Mouse (Mus musculus): ENCODE results near the gene Plod3. TPM values are rescaled to one million over a fixed set of nuclear protein-coding genes. Genes with fewer than 3 reads are reported as not detected.
"Not testable (repeated sequence)": the region's sequence is repeated elsewhere in the genome, so short reads cannot be mapped to it uniquely, and the experiment has no call there.

Gene Plod3
- total and polyA plus RNA-seq, 3 experiments = 56.0 to 62.8 TPM; not detected in 1

DNA sequence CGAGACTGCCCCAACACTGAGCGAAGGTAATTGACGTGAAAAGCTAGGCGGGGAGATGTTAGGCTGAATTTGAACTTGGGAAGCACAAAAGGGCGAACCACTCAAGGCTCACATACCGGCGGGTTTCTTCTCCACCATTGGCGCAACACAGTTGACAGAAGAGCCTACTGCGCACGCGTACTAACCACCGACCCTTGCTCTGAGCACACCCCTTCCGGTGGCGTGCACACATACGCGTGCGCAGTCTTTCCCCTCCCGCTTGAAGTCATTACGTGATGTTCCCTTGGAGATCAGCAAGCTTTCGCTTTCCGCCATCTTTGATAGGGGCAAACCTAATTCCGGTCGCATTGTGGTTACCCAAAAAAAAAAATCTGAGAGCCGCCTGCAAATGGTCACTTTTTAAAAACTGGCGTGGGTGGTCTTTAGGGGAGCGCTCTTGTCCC is at the start of gene Plod3 (continued):
- TF ChIP-seq RCOR1 (IDR thresholded peaks at IDR 0.05; ENCODE audit: low read depth, low read length) = 0 out of 2 replicates have a peak, but pooled peaks have one; percentile 24
- no peak for TF ChIP-seq TAL1 (IDR thresholded peaks at IDR 0.05; ENCODE audit: low read length)
- TF ChIP-seq MAX (IDR thresholded peaks at IDR 0.05; ENCODE audit: low read length) = peak; percentile 49

DNA sequence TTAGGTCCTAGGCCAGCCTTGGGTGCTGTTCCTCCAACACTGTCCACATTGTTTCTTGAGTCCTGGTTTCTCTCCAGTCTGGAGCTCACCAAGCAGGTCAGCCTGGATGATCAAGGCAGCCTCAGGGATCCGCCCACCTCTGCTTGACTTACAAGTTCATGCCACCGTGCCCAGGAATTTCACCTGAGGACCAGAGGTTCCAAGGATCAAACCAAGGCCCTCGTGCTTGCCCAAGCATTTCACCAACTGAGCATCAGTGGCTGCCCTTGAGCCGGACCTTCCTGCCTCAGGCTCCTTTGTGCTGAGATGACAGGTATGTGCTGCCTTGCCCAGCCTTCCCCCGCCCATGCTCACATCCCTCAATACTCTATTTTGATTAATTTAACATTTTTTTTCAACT is 49.2 kb upstream of the Plod3 start:
- no peak overlapping the region for H3K27ac ChIP-seq (ENCODE audit: control insufficient read depth, low read depth, low read length)
- no peak overlapping the region for H3K9ac ChIP-seq (ENCODE audit: control insufficient read depth, low read depth, low read length, poor library complexity, severe bottlenecking)
- no peaks in the 10 kb centered on the region for H3K27me3 ChIP-seq (ENCODE audit: control insufficient read depth in 1 of 2, insufficient read depth in 2 of 2, low read length in 2 of 2)
- no peak for DNase-seq (ENCODE audit: low read depth, low spot score)
- no peaks in the 10 kb centered on the region for H3K9me3 ChIP-seq (replicated peaks; ENCODE audit: insufficient read depth, low read length)
- no peaks in the 10 kb centered on the region; a peak in 2 of 4 replicates for H3K36me3 ChIP-seq (ENCODE audit: control insufficient read depth in 1 of 2, insufficient read depth in 2 of 2, low read length in 2 of 2)
- no peaks in the 10 kb centered on the region for H3K4me1 ChIP-seq (ENCODE audit: control insufficient read depth in 1 of 2, insufficient read depth in 2 of 2, low read length in 2 of 2)
- TF ChIP-seq ZC3H11A (IDR thresholded peaks at IDR 0.05; ENCODE audit: low read depth, low read length) (no peak), ZMIZ1 (IDR thresholded peaks at IDR 0.05; ENCODE audit: low read depth, low read length) (no peak), NELFE (IDR thresholded peaks at IDR 0.05; ENCODE audit: low read depth, low read length) (no peak), ZKSCAN1 (IDR thresholded peaks at IDR 0.05; ENCODE audit: low read depth, low read length) (no peak), POLR2AphosphoS2 (IDR thresholded peaks at IDR 0.05; ENCODE audit: low read length) (no peak), SMC3 (IDR thresholded peaks at IDR 0.05; ENCODE audit: low read depth, low read length) (no peak)
- no peaks in the 10 kb centered on the region for H3K79me2 ChIP-seq (ENCODE audit: control insufficient read depth, insufficient read depth, low read length, poor library complexity)
- H3K4me3 ChIP-seq (ENCODE audit: control insufficient read depth in 1 of 2, insufficient read depth in 1 of 2, low read depth in 2 of 2, low read length in 2 of 2) = no peak overlapping the region

DNA sequence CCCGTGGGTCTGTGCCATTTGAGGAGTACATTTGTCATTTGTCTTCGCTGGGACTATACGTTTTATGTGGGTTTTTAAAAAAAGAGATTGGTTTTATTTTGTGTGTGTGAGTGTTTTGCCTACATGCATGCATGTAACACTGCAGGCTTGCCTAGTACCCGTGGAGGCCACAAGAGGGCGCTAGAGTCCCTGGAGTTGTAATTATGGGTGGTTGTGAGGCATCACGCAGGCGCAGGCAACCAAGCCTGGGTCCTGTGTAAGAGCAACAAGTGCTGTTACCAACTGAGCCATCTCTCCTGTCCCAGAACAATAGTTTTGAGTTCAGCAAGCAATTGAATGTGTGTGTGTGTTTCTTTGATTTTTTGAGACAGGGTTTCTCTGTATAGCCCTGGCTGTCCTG is 47.5 kb upstream of the Plod3 start:
- Histone ChIP-seq H3K27ac (ENCODE audit: control insufficient read depth, low read depth, low read length) (no peak overlapping the region), H3K4me1 (ENCODE audit: control insufficient read depth in 1 of 2, insufficient read depth in 2 of 2, low read length in 2 of 2) (no peaks in the 10 kb centered on the region), H3K4me3 (ENCODE audit: control insufficient read depth in 1 of 2, insufficient read depth in 1 of 2, low read depth in 2 of 2, low read length in 2 of 2) (no peak overlapping the region), H3K9ac (ENCODE audit: control insufficient read depth, low read depth, low read length, poor library complexity, severe bottlenecking) (no peak overlapping the region), H3K79me2 (ENCODE audit: control insufficient read depth, insufficient read depth, low read length, poor library complexity) (no peaks in the 10 kb centered on the region), H3K27me3 (ENCODE audit: control insufficient read depth in 1 of 2, insufficient read depth in 2 of 2, low read length in 2 of 2) (no peaks in the 10 kb centered on the region), H3K9me3 (replicated peaks; ENCODE audit: insufficient read depth, low read length) (no peaks in the 10 kb centered on the region), H3K36me3 (ENCODE audit: control insufficient read depth in 1 of 2, insufficient read depth in 2 of 2, low read length in 2 of 2) (no peaks in the 10 kb centered on the region; a peak in 1 of 4 replicates)
- DNase-seq (ENCODE audit: low read depth, low spot score) = peak; percentile 58
- TF ChIP-seq RAD21 (IDR thresholded peaks at IDR 0.05; ENCODE audit: low read depth, low read length) = peak; percentile 47
- peak; percentile 70 to 82 (median 81) for TF ChIP-seq CTCF (IDR thresholded peaks at IDR 0.05 in 2 of 3, conservative IDR thresholded peaks at IDR 0.05 in 1 of 3; ENCODE audit: control insufficient read depth in 1 of 3, insufficient read depth in 1 of 3, low read depth in 2 of 3, low read length in 3 of 3, poor library complexity in 1 of 3, severe bottlenecking in 1 of 3)
- no peak for TF ChIP-seq USF2 (IDR thresholded peaks at IDR 0.05; ENCODE audit: borderline replicate concordance in 1 of 2, insufficient read depth in 1 of 2, low read depth in 1 of 2, low read length in 2 of 2)

DNA sequence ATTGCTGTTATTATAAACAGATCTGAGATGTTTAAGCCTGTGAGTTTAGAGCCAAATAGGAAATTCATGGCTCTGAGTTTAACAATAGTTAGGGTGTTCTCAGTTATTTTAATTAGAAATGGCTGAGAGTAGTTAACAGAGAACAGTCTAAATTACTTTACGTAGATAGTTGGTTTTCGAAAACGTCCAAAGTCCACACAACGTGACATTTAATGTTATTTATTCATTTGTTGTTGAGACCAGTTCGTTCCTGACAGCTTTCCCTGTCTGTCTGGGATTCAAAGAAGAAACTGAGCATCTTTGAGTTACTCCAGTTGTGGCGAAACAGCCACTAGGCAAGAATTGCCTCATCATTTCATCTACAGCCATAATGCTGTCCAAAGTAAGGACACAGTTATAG is 46.8 kb upstream of the Plod3 start:
- H3K9me3 ChIP-seq (replicated peaks; ENCODE audit: insufficient read depth, low read length); H3K36me3 ChIP-seq (ENCODE audit: control insufficient read depth in 1 of 2, insufficient read depth in 2 of 2, low read length in 2 of 2); H3K27ac ChIP-seq (ENCODE audit: control insufficient read depth, low read depth, low read length); H3K79me2 ChIP-seq (ENCODE audit: control insufficient read depth, insufficient read depth, low read length, poor library complexity); H3K4me1 ChIP-seq (ENCODE audit: control insufficient read depth in 1 of 2, insufficient read depth in 2 of 2, low read length in 2 of 2); DNase-seq (ENCODE audit: low read depth, low spot score); H3K9ac ChIP-seq (ENCODE audit: control insufficient read depth, low read depth, low read length, poor library complexity, severe bottlenecking); H3K27me3 ChIP-seq (ENCODE audit: control insufficient read depth in 1 of 2, insufficient read depth in 2 of 2, low read length in 2 of 2); H3K4me3 ChIP-seq (ENCODE audit: control insufficient read depth in 1 of 2, insufficient read depth in 1 of 2, low read depth in 2 of 2, low read length in 2 of 2): not testable (repeated sequence)
